Comparison of ENCODE assay signal across 15 mouse cellular contexts in the genomic region with DNA sequence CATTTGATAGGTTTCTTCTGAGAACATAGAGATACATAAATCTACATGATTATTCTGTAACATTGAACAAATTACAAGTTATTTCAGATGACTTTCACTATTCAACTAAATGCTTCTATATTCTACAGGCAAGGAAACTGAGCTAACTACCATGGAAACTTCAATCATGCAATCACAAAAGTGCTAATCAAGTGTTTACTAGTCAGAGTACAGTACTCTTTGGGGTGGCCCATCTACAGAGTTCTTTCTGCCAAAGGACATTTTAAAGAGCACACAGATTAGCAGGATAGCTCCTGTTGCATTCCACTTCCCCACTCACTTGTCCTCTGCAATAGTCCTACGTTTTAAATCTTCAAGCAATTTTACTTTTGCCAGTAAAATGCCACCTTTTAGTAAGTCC. TPM values are rescaled to one million over a fixed set of nuclear protein-coding genes. Genes with fewer than 3 reads are reported as not detected.
DNase-seq lines count a peak whose midpoint lies in the region; ATAC-seq lines count a peak whose summit lies in the region.
"Had no signal": no experiment of that assay in that cellular context is flagged by ENCODE, and none has a peak within 500 bp of the region (broad histone marks: within the 10 kb centered on the region; RNA-seq: fewer than 3 reads in every experiment).

No protein-coding gene starts in this region.

- no peaks in the 10 kb centered on the region for H3K27me3 ChIP-seq in midbrain, embryonic 11.5 days (ENCODE audit: control insufficient read depth, insufficient read depth, low read length)
- H3K27me3 ChIP-seq in midbrain, embryonic 13.5 days: no peaks in the 10 kb centered on the region
- no peaks in the 10 kb centered on the region for H3K27me3 ChIP-seq in hindbrain, embryonic 16.5 days (replicated peaks; ENCODE audit: control insufficient read depth, insufficient read depth, low read length)
- H3K27me3 ChIP-seq: intestine, embryonic 15.5 days had no signal

- WGBS in midbrain, embryonic 11.5 days: 53% methylated on average over 1 of the region's 1 CpGs
- WGBS in midbrain, embryonic 13.5 days: 49% methylated on average over 1 of the region's 1 CpGs
- 18% methylated on average over 1 of the region's 1 CpGs for WGBS in hindbrain, embryonic 16.5 days

- peaks cover 21% of the 10 kb centered on the region for H3K4me1 ChIP-seq in midbrain, embryonic 11.5 days (ENCODE audit: control insufficient read depth, insufficient read depth, low read length)
- peaks cover 31% of the 10 kb centered on the region for H3K4me1 ChIP-seq in midbrain, embryonic 13.5 days (replicated peaks)
- H3K4me1 ChIP-seq in hindbrain, embryonic 16.5 days (ENCODE audit: control insufficient read depth, insufficient read depth, low read depth, low read length): peaks cover 4% of the 10 kb centered on the region
- H3K4me1 ChIP-seq: intestine, embryonic 15.5 days had no signal

- H3K4me2 ChIP-seq in midbrain, embryonic 11.5 days: no peak overlapping the region
- H3K4me2 ChIP-seq in midbrain, embryonic 13.5 days (replicated peaks): no peak overlapping the region
- H3K4me2 ChIP-seq in hindbrain, embryonic 16.5 days (ENCODE audit: low read length): no peak overlapping the region
- H3K4me2 ChIP-seq: intestine, embryonic 15.5 days had no signal

- H3K9ac ChIP-seq in midbrain, embryonic 11.5 days (ENCODE audit: low read length): no peak overlapping the region
- no peak overlapping the region for H3K9ac ChIP-seq in midbrain, embryonic 13.5 days (replicated peaks)
- no peak overlapping the region for H3K9ac ChIP-seq in hindbrain, embryonic 16.5 days (ENCODE audit: low read depth, low read length)
- H3K9ac ChIP-seq: intestine, embryonic 15.5 days had no signal

- intact Hi-C loops in heart, postnatal 25 days (cut with DNase I): no loop called here

- H3K9me3 ChIP-seq in midbrain, embryonic 11.5 days (ENCODE audit: control insufficient read depth, low read length): no peaks in the 10 kb centered on the region
- H3K9me3 ChIP-seq in midbrain, embryonic 13.5 days: no peaks in the 10 kb centered on the region
- H3K9me3 ChIP-seq in hindbrain, embryonic 16.5 days (ENCODE audit: control insufficient read depth, low read length): no peaks in the 10 kb centered on the region
- H3K9me3 ChIP-seq: embryonic facial prominence, embryonic 10.5 days; intestine, embryonic 15.5 days had no signal

- no peak for ATAC-seq in midbrain, embryonic 11.5 days (ENCODE audit: low FRiP score)
- ATAC-seq in midbrain, embryonic 13.5 days: no peak
- 0 out of 2 replicates have a peak, but pooled peaks have one; percentile 28 for ATAC-seq in hindbrain, embryonic 16.5 days

- H3K36me3 ChIP-seq in midbrain, embryonic 11.5 days (ENCODE audit: control insufficient read depth, insufficient read depth, low read length): no peaks in the 10 kb centered on the region
- peaks cover 4% of the 10 kb centered on the region for H3K36me3 ChIP-seq in midbrain, embryonic 13.5 days
- H3K36me3 ChIP-seq in hindbrain, embryonic 16.5 days (ENCODE audit: control insufficient read depth, insufficient read depth, low read length): peaks cover 3% of the 10 kb centered on the region; the same call in 1 of the 2 replicates

- H3K4me3 ChIP-seq in midbrain, embryonic 11.5 days (ENCODE audit: low read depth, low read length): no peak overlapping the region
- H3K4me3 ChIP-seq in midbrain, embryonic 13.5 days (replicated peaks): no peak overlapping the region
- no peak overlapping the region for H3K4me3 ChIP-seq in hindbrain, embryonic 16.5 days (ENCODE audit: low read length)
- H3K4me3 ChIP-seq: embryonic facial prominence, embryonic 10.5 days; erythroblast, embryonic 14.5 days; intestine, embryonic 15.5 days had no signal

- no peak overlapping the region for H3K27ac ChIP-seq in midbrain, embryonic 11.5 days (ENCODE audit: low read depth, low read length)
- no peak overlapping the region for H3K27ac ChIP-seq in midbrain, embryonic 13.5 days
- no peak overlapping the region for H3K27ac ChIP-seq in hindbrain, embryonic 16.5 days (ENCODE audit: low read depth, low read length)
- H3K27ac ChIP-seq: embryonic facial prominence, embryonic 10.5 days; intestine, embryonic 15.5 days had no signal

- DNase-seq in embryo, embryonic 10.5 days (ENCODE audit: low spot score): peak; percentile 10
- DNase-seq in embryo, embryonic 9.5 days (ENCODE audit: extremely low spot score): no peak
- DNase-seq in midbrain, embryonic 11.5 days (ENCODE audit: low spot score, missing footprints): peak; percentile 78
- DNase-seq in retina, embryonic 14.5 days (ENCODE audit: low spot score): peak; percentile 14
- no peak for DNase-seq in heart, postnatal 25 days (ENCODE audit: low spot score)
- DNase-seq in frontal cortex, postnatal 14 days (ENCODE audit: low spot score in 2 of 2): no peak
- DNase-seq: adrenal gland, postnatal 10 days; cerebellum, adult 9-11 months; right cerebral cortex, postnatal 25 days; thymus, adult 18-20 months had no signal

RNA-seq across cellular contexts. Expression of a gene that starts 11.5 kb away (rescaled TPM):
- 126 and 148 TPM in 2 replicates for polyA plus RNA-seq in midbrain, embryonic 11.5 days (2014; fragmentation: Nextera tagmentation; extraction: Ambion mirVana)
- 136 and 140 TPM in 2 replicates for polyA plus RNA-seq in midbrain, embryonic 13.5 days (2015; fragmentation: Nextera tagmentation; extraction: Ambion mirVana)
- polyA plus RNA-seq in hindbrain, embryonic 16.5 days (2015; fragmentation: Nextera tagmentation; extraction: Ambion mirVana): 140 and 141 TPM in 2 replicates
- total RNA-seq in heart, postnatal 25 days (2021): 10 to 100 TPM; 61.0 to 63.0 TPM

RNA-seq across cellular contexts. Expression of a gene that starts 46.2 kb away (rescaled TPM):
- polyA plus RNA-seq in midbrain, embryonic 11.5 days (2014; fragmentation: Nextera tagmentation; extraction: Ambion mirVana): 315 and 320 TPM in 2 replicates
- 93.8 and 94.1 TPM in 2 replicates for polyA plus RNA-seq in midbrain, embryonic 13.5 days (2015; fragmentation: Nextera tagmentation; extraction: Ambion mirVana)
- polyA plus RNA-seq in hindbrain, embryonic 16.5 days (2015; fragmentation: Nextera tagmentation; extraction: Ambion mirVana): 67.0 and 76.0 TPM in 2 replicates
- total RNA-seq in heart, postnatal 25 days (2021): 1 to 10 TPM; 6.3 to 6.4 TPM

Comparison
In these comparisons a context has a peak if more than half of its experiments do, and no peak if none do; other contexts are left out.
1. DNase-seq: peak in embryo, embryonic 10.5 days (single experiment), midbrain, embryonic 11.5 days (single experiment) and retina, embryonic 14.5 days (single experiment); none in embryo, embryonic 9.5 days (single experiment), heart, postnatal 25 days (single experiment) and frontal cortex, postnatal 14 days (0 of 2).